Mouse (Mus musculus) CD4-positive, CD25-positive, alpha-beta regulatory T cell, adult 9 weeks (primary cell): ENCODE measurements around the gene Kif15. TPM values are rescaled to one million over a fixed set of nuclear protein-coding genes. Genes with fewer than 3 reads are reported as not detected.

Experiments
- polyA plus RNA-seq: library from polyadenylated mRNA; unstranded; fragments of 100-300 nt; shearing (Covaris generic); gene quantifications from one replicate; pipeline ENCODE4 v1.2.1, GENCODE M21; 2017

The Kif15 gene
- polyA plus RNA-seq = 6.5 TPM

GRCm38 (mm10) chr9:122950643-122951475 is at the start of gene Kif15, which contains the start of gene 1110059G10Rik:
Kif15 (plus strand) TSS chr9:122951046.
1110059G10Rik (minus strand) TSS chr9:122951000.

DNA sequence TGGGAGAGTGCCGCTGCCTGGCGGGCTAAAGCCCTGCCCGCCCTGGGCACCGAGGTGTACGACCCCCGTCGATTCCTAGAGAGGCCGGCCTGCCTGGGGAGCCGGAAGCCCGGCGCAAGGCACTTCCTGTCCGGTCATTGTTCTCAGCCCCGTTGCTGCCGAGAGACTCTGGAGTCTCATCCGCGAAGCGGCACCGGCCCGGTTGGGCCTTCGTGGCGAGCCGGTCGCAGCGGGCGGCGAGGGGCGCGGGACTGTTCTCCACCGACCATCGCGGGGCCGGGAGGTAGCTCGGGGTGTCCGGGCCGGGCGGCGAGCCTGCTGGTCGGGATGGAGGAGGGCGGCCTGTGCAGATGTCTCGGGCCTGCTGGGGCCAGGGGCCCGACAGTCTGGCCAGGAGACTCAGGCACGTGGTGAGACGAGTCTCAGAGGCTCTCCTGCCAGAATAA is 27.9 kb upstream of the Kif15 start, which contains the start of gene Zfp105:
Gene Zfp105 (plus strand): TSS at position 137 of the 446 bp plus-strand sequence.

GRCm38 (mm10) chr9:123020995-123021631 is 70.3 kb downstream of the Kif15 start, which contains the start of gene Tmem42:
Tmem42 (plus strand) TSS chr9:123021326.

GRCm38 (mm10) chr9:123034426-123034825 is 83.6 kb downstream of the Kif15 start, which contains the start of gene Tgm4:
Tgm4 (plus strand) TSS chr9:123034726.

Other genes starting within 250 kb of the Kif15 start
- gene Topaz1, start 203.7 kb upstream of the Kif15 start, polyA plus RNA-seq = not detected
- 18.4 TPM for gene Tcaim, start 145.5 kb upstream of the Kif15 start, polyA plus RNA-seq
- 1.7 TPM for gene Gm35549, start 107.0 kb upstream of the Kif15 start, polyA plus RNA-seq
- 109 TPM for gene Zfp445, start 85.0 kb upstream of the Kif15 start, polyA plus RNA-seq
- 4.9 TPM for gene Zkscan7, start 65.4 kb upstream of the Kif15 start, polyA plus RNA-seq
- gene Zfp105, start 28.0 kb upstream of the Kif15 start, polyA plus RNA-seq = not detected
- gene 1110059G10Rik, start within 50 bp of the Kif15 start, polyA plus RNA-seq = 37.2 TPM
- gene Tmem42, start 70.3 kb downstream of the Kif15 start, polyA plus RNA-seq = 13.7 TPM
- 0.93 TPM for gene Tgm4, start 83.7 kb downstream of the Kif15 start, polyA plus RNA-seq
- 10.9 TPM for gene Zdhhc3, start 162.2 kb downstream of the Kif15 start, polyA plus RNA-seq
- gene Exosc7, start 162.2 kb downstream of the Kif15 start, polyA plus RNA-seq = 119 TPM
- gene Clec3b, start 199.9 kb downstream of the Kif15 start, polyA plus RNA-seq = not detected